Mouse (Mus musculus) A20 (cell line): Measurements from ENCODE around the gene Dmrta2.

ENCODE experiments used
- DNase-seq: peaks from one replicate; pipeline ENCODE4 v3.0.0-alpha.2; 2011; ENCODE audit warnings: low read depth, low spot score

Gene Dmrta2

GRCm38 (mm10) chr4:110021956-110022625, 44.2 kb downstream of the Dmrta2 start:
- DNase-seq = peak; percentile 85

GRCm38 (mm10) chr4:110028461-110029188, 50.8 kb downstream of the Dmrta2 start:
- DNase-seq = peak; percentile 50

DNA sequence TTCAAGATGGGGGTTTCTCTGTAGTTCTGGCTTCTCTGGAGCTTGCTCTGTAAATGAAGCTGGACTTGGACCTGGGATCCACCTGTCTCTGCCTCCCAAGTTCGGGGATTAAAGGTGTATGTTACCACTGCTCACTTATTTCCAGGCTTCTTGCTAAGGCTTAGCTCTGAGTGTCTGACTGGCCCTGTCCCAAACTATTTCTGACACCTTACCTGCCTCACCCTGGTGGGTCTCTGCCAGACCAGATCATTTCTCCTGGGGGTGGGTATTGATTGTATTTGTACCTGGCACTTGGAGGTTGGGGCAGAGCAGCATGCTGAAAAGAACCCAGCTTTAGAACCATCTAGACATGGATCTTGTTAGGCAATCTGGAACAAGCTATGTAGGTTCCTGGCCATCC, 51.6 kb downstream of the Dmrta2 start:
- no peak for DNase-seq
